Mouse (Mus musculus): ENCODE data around the gene Cad.
A peak's percentile ranks its signal among the peaks of the same experiment; 100 is the strongest.

Cad gene

DNA sequence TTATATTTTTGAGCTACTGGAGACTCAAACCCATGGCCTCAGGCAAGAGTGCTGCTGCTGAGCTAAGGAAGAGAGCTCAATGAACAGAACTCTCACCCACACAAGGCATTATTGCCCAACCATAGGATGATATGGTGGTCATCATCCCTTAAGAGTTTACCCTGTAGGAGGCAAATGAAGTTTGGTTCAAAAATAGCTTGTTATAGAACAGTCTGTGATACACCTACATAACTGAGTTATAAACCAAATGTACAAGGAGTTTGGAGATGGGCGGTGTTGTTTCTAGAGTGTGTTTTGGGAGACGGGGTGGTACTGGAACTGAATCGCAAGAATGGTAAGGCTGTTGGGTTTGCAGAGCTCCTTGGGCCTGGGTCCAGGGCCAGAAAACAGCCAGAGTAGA, 15.2 kb downstream of the Cad start:
- no peak for DNase-seq (ENCODE audit: inconsistent age in 2 of 2, low spot score in 1 of 2)

DNA sequence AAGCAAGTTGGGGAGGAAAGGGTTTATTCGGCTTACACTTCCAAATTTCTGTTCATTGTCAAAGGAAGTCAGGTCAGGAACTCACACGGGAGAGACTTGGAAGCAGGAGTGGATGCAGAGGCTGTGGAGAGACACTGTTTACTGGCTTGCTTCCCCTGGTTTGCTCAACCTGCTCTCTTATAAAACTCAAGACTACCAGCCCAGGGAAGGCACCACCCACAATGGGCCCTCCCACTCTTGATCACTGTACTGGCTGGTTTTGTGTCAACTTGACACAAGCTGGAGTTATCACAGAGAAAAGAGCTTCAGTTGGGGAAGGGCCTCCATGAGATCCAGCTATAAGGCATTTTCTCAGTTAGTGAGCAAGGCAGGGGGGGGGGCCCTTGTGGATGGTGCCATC, 16.5 kb downstream of the Cad start:
- DNase-seq (ENCODE audit: inconsistent age in 2 of 2, low spot score in 1 of 2) = no peak

DNA sequence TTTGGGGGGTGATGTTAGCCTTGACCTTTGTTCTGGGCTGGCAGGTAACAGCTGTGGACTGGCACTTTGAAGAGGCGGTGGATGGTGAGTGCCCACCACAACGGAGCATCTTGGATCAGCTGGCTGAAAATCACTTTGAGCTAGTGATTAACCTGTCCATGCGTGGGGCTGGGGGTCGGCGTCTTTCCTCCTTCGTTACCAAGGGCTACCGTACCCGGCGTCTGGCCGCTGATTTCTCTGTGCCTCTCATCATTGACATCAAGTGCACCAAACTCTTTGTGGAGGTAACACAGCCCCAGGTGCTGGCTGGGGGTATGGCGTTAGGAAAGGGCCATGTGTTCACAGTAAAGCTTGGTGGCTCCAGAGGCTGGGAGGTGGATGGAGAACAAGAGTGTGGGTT, 17.2 kb downstream of the Cad start:
- no peak for DNase-seq (ENCODE audit: inconsistent age in 2 of 2, low spot score in 1 of 2)

DNA sequence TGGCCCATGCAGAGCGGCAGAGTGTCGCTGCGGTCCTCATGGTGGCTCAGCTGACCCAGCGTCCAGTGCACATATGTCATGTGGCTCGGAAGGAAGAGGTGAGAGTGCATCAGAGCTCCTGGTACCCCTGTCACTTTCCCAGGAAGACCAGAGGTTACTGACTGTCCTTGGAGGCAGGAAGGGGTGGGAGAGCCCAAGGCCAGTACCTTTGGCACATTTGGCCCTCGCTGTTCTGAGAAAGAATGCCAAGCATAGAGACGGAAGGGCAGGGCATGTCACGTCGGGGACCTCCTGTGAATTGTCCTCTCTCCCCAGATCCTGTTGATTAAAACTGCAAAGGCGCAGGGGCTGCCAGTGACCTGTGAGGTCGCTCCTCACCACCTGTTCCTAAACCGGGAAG, 18.6 kb downstream of the Cad start:
- peak; percentile 58 to 64 for DNase-seq (ENCODE audit: inconsistent age in 2 of 2, low spot score in 1 of 2)

DNA sequence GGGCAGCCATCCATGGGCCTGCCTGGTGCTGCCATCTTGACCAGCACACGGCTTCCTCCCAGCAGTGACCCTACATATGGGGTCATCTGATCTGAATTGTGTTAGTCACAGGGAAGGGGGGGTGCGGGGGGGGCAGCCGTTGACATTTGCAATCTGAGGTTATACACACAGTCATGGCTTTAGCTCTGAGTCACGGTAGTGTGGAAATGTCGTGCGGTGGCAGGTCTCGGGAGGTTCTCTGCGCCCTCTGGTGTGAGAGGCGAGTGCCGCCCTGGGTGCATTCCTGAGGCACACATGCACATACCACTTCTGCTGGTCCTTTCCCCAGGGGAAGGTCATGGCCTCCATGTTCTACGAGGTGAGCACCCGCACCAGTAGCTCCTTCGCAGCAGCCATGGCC, 21.8 kb downstream of the Cad start:
- peak; percentile 77 to 82 for DNase-seq (ENCODE audit: inconsistent age in 2 of 2, low spot score in 1 of 2)

DNA sequence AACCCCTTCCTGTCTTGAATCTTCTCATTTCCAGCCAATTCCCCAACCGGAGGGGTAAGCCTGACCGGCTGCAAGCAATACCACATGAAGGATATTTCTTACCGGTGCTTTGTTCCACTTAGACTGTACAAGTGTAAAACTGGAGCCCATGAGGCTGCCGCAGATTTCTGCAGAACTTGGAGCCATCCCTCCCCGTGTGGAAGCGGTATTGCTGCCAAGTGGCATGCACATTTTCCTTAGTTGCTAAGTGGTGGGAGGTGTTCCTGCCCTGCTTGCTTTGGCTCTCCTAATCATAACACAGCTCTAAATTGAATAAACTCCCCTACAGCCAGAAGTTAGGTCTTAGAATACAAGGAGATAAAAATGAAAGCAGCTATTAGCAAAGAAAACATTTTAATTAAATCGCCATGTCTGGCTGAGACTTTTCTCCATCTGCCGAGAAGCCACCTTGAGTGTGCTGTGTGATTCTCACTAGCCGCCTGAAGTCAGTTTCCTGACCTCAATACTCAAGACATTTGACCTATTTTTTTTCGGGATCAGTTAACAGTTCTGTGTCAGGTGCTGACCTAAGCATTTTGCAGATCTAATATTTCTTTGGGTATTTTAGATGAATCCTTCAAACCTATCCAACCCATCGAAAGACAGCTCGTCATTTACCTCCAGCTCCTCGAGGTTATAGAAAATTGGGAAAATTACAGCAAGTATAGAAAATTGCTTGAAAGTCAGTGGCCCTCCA, 25.6 kb downstream of the Cad start:
- no peak for DNase-seq (ENCODE audit: inconsistent age in 2 of 2, low spot score in 1 of 2)

DNA sequence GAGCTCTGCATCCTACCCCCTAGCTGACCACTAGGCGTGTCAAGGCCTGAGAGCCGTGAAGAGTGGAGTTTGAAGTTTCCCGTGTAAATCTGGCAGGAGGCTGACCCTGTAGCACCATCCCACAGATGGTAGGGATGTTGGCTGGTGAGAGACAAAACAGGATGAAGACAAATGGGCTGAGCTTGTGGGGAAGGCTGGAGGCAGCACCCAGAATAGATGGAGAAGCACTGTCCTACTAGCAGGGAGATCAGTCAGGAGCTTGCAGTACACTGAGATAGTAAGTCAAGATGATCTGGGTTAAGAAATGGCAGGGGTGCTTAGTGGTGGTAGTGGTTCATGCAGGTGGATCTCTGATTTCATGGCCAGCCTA, 26.2 kb downstream of the Cad start:
- DNase-seq (ENCODE audit: inconsistent age in 2 of 2, low spot score in 1 of 2) = no peak

DNA sequence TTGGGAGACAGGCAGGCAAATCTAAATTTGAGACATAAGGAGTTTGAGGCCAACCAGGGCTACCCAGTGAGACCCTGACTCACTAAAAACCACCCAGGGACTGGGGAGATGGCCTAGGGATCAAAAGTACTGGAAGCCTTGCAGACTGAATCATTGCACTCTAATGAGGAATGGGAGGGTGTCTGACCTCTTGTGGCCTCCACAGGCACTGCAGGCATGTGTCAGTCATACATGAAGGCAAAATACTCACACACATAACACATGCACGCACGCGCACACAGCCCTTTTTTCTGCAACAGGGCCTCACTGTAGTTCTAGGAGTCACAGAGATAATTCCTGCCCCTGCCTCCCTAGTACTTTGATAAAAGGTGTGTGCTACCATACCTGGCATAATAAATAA, 26.8 kb downstream of the Cad start:
- peak; percentile 55 to 79 for DNase-seq (ENCODE audit: inconsistent age in 2 of 2, low spot score in 1 of 2)

DNA sequence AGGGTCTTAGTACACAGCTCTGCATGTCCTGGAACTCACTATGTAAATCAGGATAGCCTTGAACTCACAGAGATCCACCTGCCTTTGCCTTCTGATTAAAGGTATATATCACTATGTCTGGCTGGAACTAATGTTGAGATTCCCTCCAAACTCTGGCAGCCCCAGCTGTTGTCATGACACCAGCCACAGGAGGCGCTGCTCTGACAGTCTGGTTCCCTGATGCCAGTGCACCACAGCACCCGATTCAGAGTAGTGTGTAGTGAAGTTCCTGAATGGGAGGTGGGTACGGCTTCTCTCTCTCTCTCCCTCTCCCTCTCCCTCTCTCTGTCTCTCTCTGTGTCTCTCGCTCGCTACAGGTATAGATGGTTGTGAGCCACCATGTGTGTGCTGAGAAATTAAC, 27.8 kb downstream of the Cad start:
- peak; percentile 60 to 81 for DNase-seq (ENCODE audit: inconsistent age in 2 of 2, low spot score in 1 of 2)

DNA sequence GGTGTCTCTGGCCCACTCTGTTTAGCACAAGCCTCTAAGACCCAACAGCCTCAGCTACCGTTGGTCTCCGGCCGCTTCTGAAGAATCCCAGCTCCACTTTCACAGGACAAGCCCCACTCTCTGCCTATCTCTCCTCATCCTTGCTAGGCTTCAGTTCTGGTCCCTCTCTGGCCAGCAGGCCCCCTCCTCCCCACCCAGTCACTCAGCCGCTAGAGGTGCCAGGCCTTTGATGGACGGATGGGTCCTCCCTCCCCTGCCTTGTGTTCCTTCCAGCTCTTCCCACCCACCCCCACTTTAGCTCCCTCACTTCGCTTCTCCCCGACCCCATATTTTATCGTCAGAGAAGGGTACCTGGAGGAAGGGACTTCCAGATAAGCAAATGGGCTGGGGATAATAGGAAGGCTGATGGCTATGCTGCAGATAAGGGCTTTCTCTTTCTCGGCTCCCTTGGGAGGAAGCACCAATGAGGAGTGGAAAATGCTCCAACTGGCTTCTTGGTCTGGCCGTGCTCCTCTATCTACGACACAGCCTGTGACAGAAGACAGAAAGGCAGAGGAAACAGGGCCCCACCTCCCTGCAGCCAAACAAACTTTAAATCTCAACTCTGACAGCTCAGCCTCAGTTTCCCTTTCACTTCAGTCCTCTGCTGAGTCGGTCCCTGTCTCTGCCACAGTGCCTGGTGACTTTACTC, 28.5 kb downstream of the Cad start:
- peak; percentile 39 to 72 for DNase-seq (ENCODE audit: inconsistent age in 2 of 2, low spot score in 1 of 2)

DNA sequence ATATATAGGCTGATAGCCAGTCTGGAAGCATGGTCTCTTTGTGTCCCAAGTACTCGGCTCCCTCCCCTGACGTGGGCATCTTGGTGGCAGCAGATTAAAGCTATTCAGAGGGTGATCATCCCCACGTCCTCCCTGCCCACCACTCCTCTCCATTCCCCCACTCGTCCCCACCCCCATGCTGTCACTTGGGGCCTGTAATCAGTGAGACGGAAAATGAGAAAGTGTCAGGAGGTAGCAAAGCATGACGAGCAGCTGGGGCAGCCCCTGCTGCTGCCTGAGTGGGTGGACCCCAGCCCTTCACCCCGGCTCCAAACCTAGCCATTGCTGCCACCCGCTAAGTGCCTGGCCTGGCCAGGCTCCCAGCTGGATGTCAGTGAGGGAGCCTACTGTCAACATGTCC, 29.4 kb downstream of the Cad start:
- no peak for DNase-seq (ENCODE audit: inconsistent age in 2 of 2, low spot score in 1 of 2)

DNA sequence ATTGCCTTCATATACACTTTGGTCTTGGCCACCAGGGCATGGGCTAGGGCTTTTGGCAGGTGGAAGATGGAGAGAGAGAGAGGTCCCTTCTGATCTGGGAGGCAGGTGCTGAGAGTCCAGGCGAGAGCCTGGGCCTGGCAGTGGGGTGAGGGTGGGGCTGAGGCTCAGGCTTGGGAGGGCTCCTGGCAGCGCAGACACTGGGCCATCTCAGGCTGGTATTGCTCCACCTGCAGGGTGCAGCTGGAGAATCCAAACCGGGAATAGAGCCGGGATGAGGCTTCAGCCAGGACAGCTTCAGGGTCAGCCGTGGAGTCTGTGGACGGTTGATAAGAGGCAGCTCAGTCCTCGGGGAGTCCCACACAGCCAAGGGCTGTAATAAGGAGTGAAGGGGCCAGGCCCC, 32.0 kb downstream of the Cad start:
- DNase-seq (ENCODE audit: inconsistent age in 2 of 2, low spot score in 1 of 2) = peak in 1 of 2 experiments; percentile 30

DNA sequence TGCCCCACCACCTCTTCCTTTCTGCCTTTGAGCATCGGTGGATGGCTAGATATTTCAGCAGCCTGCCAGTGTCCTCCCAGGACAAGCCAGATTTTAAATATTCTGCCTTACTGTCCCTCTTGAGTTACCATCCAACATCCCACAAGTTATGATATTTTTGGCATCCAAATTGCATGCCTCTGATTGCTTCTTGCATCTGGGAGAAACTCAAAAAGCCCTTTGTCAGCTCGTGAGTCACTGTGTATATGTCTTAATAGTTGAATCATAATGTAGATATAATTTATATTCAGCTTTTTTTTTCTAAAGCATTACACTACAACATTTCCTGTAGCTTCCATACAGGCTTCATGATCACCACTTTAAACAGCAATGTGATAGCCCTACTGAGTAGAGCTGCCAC, 32.6 kb downstream of the Cad start:
- DNase-seq (ENCODE audit: inconsistent age in 2 of 2, low spot score in 1 of 2) = peak in 1 of 2 experiments; percentile 31

DNA sequence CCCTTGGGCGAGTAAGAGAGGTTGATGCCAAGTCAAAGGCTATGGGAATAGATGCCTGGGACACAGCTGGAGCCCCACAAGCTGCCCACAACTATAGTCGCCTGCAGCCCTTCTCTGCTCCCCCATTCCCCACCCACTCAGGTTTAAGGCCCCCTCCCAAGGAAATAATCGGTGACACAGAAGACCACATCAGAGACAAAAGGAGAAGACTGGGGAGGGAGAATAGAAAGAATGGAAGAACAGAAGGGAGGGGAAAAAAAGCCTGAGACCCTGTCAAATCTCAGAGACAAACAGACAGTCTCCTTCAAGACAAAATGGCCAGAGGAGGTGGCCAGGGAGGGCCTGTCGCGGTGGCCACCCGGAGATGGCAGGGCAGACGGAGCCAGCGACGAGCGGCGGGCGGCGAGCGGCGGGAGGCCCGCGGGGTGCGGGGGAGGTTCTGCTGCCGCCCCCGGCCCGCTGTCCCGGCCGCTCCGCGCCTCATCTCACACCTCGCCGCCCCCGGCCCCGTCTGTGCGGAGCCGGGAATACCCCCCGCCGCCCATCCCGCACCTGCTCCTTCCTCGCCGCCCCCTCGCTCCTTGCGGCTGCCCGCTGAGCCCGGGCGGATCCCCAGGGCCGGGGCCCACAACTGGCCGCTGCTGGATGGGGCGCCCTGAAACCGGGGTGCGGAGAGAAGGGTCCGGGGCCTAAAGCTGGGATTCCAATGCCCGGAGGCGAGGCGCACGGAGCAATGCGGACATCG, 37.8 kb downstream of the Cad start:
- no peak for DNase-seq (ENCODE audit: inconsistent age in 2 of 2, low spot score in 1 of 2)

DNA sequence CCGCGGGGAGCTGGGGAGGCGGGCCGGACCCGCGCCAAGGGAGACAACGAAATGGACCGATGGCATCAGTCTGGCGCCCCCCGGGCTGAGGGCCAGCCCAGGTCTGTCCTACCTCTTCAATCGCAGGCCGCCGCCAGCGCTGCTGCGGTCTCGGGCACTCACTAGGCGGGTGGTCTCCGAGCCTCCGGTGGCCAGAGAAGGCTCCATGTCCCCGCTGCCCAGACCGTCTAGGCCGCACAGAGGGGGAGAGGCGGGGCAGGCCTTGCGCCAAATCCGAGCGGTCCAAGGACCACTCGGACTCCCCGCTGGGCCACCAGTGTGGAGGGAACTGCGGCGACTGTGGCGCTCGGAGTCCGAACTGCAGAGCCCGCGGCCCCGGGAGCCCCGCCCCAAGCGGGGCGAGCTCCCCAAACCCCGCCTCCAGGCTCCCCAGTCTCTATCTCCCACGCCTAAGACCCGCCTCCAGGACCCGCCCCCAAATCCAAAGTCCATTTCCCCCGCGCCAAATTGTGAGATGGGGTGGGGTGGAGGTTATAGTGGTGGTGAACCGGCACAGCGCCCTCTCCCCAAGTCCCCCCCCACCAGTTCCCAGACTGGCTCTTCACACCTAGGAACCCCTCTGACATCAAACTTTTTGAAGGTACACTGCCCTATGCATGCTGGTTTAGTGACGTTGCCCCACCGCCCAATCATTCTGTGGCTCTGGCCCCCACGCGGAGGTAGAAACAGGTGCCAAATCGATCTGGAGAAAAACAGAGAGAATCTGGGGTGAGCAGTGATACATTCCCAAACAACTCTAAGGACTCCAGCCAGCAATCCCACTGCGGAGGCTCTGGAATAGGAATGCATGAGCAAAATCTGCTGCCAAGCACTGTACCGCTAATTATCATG, 38.8 kb downstream of the Cad start:
- peak; percentile 40 to 67 for DNase-seq (ENCODE audit: inconsistent age in 2 of 2, low spot score in 1 of 2)

DNA sequence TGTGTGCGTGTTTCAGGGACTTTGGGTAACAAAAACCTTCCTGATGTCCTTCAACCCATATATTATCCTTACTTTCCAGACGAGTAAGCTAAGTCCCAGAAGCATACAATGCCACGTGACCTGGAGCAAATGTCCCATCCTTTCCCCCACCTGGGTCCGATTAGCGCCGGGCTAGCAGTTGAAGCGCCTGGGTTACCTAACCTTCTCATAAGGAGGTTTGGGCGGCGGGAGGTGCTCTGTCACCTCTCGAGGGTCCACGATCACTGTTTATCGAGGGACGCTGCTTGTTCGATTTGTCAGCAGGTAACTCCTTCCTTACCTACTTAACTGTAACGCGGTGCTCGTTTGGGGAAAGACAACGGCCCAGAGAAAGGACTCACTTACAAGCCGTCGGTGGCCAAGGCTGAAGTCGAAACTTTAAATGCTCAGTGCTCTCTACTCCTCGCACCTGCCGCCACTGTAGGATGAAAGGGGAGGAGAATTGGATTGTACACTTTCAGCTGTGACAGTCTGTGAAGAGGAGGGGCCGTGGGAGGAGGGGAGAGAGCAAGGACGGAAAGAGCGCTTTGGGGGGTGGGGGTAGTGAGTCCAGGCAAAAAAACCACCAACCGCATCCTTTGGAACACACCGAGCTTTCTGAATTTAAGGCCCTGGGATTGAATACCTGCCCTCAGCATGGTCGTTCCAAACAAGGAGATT, 39.7 kb downstream of the Cad start:
- peak in 1 of 2 experiments; percentile 33 for DNase-seq (ENCODE audit: inconsistent age in 2 of 2, low spot score in 1 of 2)

DNA sequence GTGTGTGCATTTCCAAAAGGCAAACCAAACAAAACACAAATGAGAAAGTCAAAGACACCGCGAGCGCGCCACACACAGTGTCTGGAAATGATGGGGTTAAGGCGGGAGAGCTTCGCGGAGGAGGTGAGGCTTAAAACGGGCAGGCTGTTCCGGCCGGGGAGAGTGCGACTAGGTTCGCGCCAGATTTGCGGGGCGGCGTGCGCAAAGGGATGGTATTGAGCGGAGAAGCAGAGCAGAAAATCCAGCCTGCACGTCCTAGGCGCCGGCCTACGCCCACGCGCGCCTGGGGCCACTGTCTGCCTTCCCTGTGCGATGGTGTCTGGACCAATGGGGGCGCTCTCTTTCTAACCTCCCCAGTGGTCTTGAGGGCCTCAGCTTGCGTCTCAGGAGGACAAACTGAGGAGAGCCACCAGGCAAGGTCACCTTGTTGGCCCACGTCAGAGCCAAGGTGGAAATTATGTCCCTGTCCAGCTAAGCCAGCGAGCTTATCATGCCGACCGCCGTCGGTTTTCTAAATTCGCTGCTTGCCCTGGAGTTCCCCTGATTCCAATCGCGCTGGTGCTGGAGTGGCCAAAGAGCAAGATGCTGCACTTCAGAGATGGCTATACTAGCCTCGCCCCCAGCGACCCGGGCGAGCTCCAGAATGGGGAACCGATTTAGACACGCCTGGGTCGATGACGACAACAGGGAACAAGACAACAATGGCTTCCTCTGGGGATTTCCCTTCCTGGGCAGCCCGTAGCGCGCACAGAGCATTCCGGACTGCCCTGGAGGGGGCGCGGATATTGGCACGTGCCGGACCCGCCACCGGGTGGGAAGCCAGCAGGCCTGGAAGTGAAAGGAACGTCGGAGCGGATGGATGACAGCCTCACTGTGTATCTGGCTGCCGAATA, 40.5 kb downstream of the Cad start:
- peak; percentile 50 to 76 for DNase-seq (ENCODE audit: inconsistent age in 2 of 2, low spot score in 1 of 2)

DNA sequence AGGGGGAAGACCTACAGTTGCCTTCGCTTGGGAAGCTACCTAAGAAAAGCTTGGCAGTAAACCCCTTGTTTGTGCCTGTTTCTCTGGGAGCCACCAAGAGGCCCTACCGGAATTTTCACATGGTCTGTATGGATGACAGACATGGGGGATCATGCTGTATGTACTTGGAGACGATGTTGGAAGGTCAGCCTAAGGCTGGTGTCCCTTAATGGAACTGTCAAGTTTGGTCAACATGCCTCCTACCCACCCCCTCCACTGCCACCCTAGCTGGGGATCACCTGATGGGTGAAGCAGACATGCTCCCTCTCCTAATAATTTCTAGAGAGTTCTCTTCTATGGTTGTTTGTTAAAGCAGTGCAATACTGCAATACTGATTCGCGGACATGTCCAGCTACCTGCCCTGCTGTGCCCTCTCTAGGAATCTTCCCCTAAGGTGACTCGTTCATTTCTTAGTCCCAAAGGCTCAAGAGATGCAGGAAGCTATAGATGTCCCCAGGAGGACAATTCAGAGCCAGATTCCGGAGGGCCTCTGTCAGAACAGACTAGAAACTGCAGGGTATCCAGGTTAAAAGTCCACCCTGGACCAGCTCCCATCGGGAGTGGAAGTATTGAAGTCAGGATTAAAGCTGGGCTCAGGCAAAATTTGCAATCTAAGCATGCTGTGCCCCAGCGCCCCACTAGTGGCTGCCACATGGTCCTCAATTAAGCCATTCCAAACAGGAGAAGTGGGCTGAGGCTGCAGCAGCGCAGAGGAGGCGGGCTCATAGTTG, 41.3 kb downstream of the Cad start:
- no peak for DNase-seq (ENCODE audit: inconsistent age in 2 of 2, low spot score in 1 of 2)

DNA sequence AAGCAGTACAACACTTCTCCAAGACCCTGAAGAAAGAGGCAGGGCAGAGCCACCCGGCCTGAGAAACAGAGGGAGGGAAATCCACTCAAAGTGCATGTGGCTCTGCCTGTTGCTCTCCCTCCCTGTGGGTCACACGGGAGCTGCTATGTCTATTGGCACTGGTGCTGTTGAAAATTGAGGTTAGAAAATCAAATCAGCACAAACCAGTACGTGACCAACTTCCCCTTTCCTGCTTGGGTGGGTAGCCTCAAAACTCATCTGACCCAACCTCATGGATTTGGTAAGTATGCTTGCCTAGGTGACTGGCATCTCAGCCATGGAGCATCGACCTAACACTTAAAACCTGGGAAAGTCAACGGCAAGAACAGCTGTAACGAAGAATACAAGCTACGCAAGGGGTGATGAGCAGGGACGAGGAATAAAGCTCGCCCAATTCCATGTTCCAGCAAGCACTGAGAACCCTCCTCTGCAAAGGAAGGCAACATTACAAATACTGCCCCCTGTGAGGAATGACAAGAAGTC, 51.3 kb downstream of the Cad start, which contains the start of gene Dnajc5g:
Gene Dnajc5g (plus strand): TSS at position 472 of the 522 bp plus-strand sequence.
- no peak for DNase-seq (ENCODE audit: inconsistent age in 2 of 2, low spot score in 1 of 2)

All from adrenal gland, adult (tissue).